Mouse (Mus musculus) MEL (cell line): ENCODE data around the gene Snx7.

Experiments used
- CTCF ChIP-seq, 3 experiments: IDR thresholded peaks in 2 of 3; conservative IDR thresholded peaks in 1 of 3; 2 replicates each; pipeline ENCODE4 v1.5.1; 2011 to 2012; ENCODE audit warnings: low read length in 3 of 3, low read depth in 2 of 3, mild to moderate bottlenecking in 2 of 3, improper control_type of control experiment in 1 of 3, inconsistent platforms in 1 of 3, mixed read lengths in 1 of 3, moderate library complexity in 1 of 3; ENCODE audit not compliant: control insufficient read depth in 1 of 3, insufficient read depth in 1 of 3, poor library complexity in 1 of 3, severe bottlenecking in 1 of 3
- GATA1 ChIP-seq: IDR thresholded peaks from 2 replicates; pipeline ENCODE4 v1.6.1; 2011; ENCODE audit warnings: low read depth, low read length, improper control_type of control experiment

GRCm38 (mm10) chr3:117839867-117840545 is 28.7 kb downstream of the Snx7 start:
- TF ChIP-seq CTCF (IDR thresholded peaks at IDR 0.05 in 2 of 3, conservative IDR thresholded peaks at IDR 0.05 in 1 of 3; ENCODE audit: control insufficient read depth in 1 of 3, insufficient read depth in 1 of 3, low read depth in 2 of 3, low read length in 3 of 3, poor library complexity in 1 of 3, severe bottlenecking in 1 of 3) (no peak), GATA1 (no peak)
